Mouse (Mus musculus): ENCODE data around the gene Recql5. TPM values are rescaled to one million over a fixed set of nuclear protein-coding genes. Genes with fewer than 3 reads are reported as not detected.

The Recql5 gene
- polyA plus RNA-seq, 1 experiment from 2014 or later: 18.0 TPM

DNA sequence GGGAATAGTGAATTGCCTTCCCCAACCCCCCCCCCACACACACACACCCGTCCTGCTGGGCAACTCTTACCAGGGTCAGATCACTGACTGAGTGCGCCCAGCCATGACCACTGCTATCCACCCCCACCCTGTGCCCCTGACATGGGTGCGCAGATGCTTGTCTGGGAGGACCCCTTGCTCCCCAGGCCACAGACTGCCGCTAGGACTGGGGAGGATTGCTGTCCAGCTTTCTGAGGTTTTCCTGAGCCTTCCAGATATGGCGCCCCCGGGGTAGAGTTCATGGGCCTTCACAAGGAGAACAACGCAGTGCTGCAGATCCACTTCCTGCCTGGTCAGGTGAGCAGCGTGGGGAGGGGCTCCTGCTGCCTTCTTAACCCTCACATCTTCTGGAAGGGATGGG lies 89.0 kb downstream of the Recql5 start:
- Histone ChIP-seq H3K36me3 (ENCODE audit: control insufficient read depth, insufficient read depth, low read length) (no peaks in the 10 kb centered on the region), H3K27ac (replicated peaks; ENCODE audit: low read depth, low read length) (no peak overlapping the region), H3K9ac (replicated peaks; ENCODE audit: low read length) (no peak overlapping the region), H3K4me3 (replicated peaks; ENCODE audit: low read depth, low read length) (no peak overlapping the region), H3K4me1 (ENCODE audit: control insufficient read depth, insufficient read depth, low read length) (no peaks in the 10 kb centered on the region), H3K27me3 (ENCODE audit: control insufficient read depth, insufficient read depth, low read length) (no peaks in the 10 kb centered on the region), H3K4me2 (ENCODE audit: low read length) (no peak overlapping the region), H3K9me3 (ENCODE audit: control insufficient read depth, low read length) (no peaks in the 10 kb centered on the region)
- DNase-seq: no peak
- no peak for ATAC-seq (ENCODE audit: low FRiP score, low TSS enrichment)
- 63% methylated on average over 8 of the region's 8 CpGs for WGBS

- H3K4me1 ChIP-seq (ENCODE audit: control insufficient read depth, insufficient read depth, low read length): no peaks in the 10 kb centered on the region
- H3K9me3 ChIP-seq (ENCODE audit: control insufficient read depth, low read length): no peaks in the 10 kb centered on the region
- H3K27me3 ChIP-seq (ENCODE audit: control insufficient read depth, insufficient read depth, low read length): no peaks in the 10 kb centered on the region
- 88% methylated on average over 5 of the region's 5 CpGs for WGBS
- no peak overlapping the region for H3K4me3 ChIP-seq (replicated peaks; ENCODE audit: low read depth, low read length)
- H3K9ac ChIP-seq (replicated peaks; ENCODE audit: low read length): no peak overlapping the region
- no peaks in the 10 kb centered on the region for H3K36me3 ChIP-seq (ENCODE audit: control insufficient read depth, insufficient read depth, low read length)
- no peak overlapping the region for H3K4me2 ChIP-seq (ENCODE audit: low read length)
- no peak overlapping the region for H3K27ac ChIP-seq (replicated peaks; ENCODE audit: low read depth, low read length)
- ATAC-seq (ENCODE audit: low FRiP score, low TSS enrichment) (no peak), DNase-seq (no peak)
Observed at GRCm38 (mm10) chr11:115843891-115844239, 89.4 kb downstream of the Recql5 start.

- Histone ChIP-seq H3K36me3 (ENCODE audit: control insufficient read depth, insufficient read depth, low read length) (no peaks in the 10 kb centered on the region), H3K9me3 (ENCODE audit: control insufficient read depth, low read length) (no peaks in the 10 kb centered on the region), H3K27me3 (ENCODE audit: control insufficient read depth, insufficient read depth, low read length) (no peaks in the 10 kb centered on the region), H3K4me3 (replicated peaks; ENCODE audit: low read depth, low read length) (no peak overlapping the region), H3K4me2 (ENCODE audit: low read length) (no peak overlapping the region), H3K4me1 (ENCODE audit: control insufficient read depth, insufficient read depth, low read length) (no peaks in the 10 kb centered on the region), H3K9ac (replicated peaks; ENCODE audit: low read length) (no peak overlapping the region), H3K27ac (replicated peaks; ENCODE audit: low read depth, low read length) (no peak overlapping the region)
- ATAC-seq (ENCODE audit: low FRiP score, low TSS enrichment) (no peak), DNase-seq (no peak)
- WGBS: 79% methylated on average over 11 of the region's 14 CpGs
Observed at GRCm38 (mm10) chr11:115843141-115843890, 90.0 kb downstream of the Recql5 start.

Other genes with a start within 250 kb of the Recql5 start
- gene Grb2, start 224.9 kb downstream of the Recql5 start, polyA plus RNA-seq (2014; fragmentation: Nextera tagmentation; extraction: Ambion mirVana): 113 and 135 TPM in 2 replicates
- 15.2 and 20.9 TPM in 2 replicates for gene Tmem94, start 168.0 kb downstream of the Recql5 start, polyA plus RNA-seq (2014; fragmentation: Nextera tagmentation; extraction: Ambion mirVana)
- 8.4 and 9.8 TPM in 2 replicates for gene Caskin2, start 119.8 kb downstream of the Recql5 start, polyA plus RNA-seq (2014; fragmentation: Nextera tagmentation; extraction: Ambion mirVana)
- 17.2 and 20.5 TPM in 2 replicates for gene Tsen54, start 118.8 kb downstream of the Recql5 start, polyA plus RNA-seq (2014; fragmentation: Nextera tagmentation; extraction: Ambion mirVana)
- gene Llgl2, start 109.4 kb downstream of the Recql5 start, polyA plus RNA-seq (2014; fragmentation: Nextera tagmentation; extraction: Ambion mirVana): 0.55 and 0.63 TPM in 2 replicates
- gene Myo15b, start 75.1 kb downstream of the Recql5 start, polyA plus RNA-seq (2014; fragmentation: Nextera tagmentation; extraction: Ambion mirVana): 0.15 TPM in 1 of 2 replicates, not detected in the other
- 0.46 and 1.1 TPM in 2 replicates for gene Smim5, start 33.5 kb downstream of the Recql5 start, polyA plus RNA-seq (2014; fragmentation: Nextera tagmentation; extraction: Ambion mirVana)
- gene Smim6, start 21.5 kb downstream of the Recql5 start, polyA plus RNA-seq (2014; fragmentation: Nextera tagmentation; extraction: Ambion mirVana): 0.22 and 0.31 TPM in 2 replicates
- 48.4 and 49.9 TPM in 2 replicates for gene Sap30bp, start 195 bp downstream of the Recql5 start, polyA plus RNA-seq (2014; fragmentation: Nextera tagmentation; extraction: Ambion mirVana)
- 0.43 and 0.68 TPM in 2 replicates for gene Itgb4, start 41.2 kb upstream of the Recql5 start, polyA plus RNA-seq (2014; fragmentation: Nextera tagmentation; extraction: Ambion mirVana)
- gene Galk1, start 79.2 kb upstream of the Recql5 start, polyA plus RNA-seq (2014; fragmentation: Nextera tagmentation; extraction: Ambion mirVana): 32.5 and 39.3 TPM in 2 replicates
- 2,683 and 2,948 TPM in 2 replicates for gene H3f3b, start 94.5 kb upstream of the Recql5 start, polyA plus RNA-seq (2014; fragmentation: Nextera tagmentation; extraction: Ambion mirVana)
- gene Unk, start 96.8 kb upstream of the Recql5 start, polyA plus RNA-seq (2014; fragmentation: Nextera tagmentation; extraction: Ambion mirVana): 26.5 and 33.0 TPM in 2 replicates
- 1.1 and 1.5 TPM in 2 replicates for gene Unc13d, start 144.5 kb upstream of the Recql5 start, polyA plus RNA-seq (2014; fragmentation: Nextera tagmentation; extraction: Ambion mirVana)
- 152 and 160 TPM in 2 replicates for gene Wbp2, start 153.5 kb upstream of the Recql5 start, polyA plus RNA-seq (2014; fragmentation: Nextera tagmentation; extraction: Ambion mirVana)
- gene Trim47, start 193.7 kb upstream of the Recql5 start, polyA plus RNA-seq (2014; fragmentation: Nextera tagmentation; extraction: Ambion mirVana): 5.2 and 5.3 TPM in 2 replicates
- gene Trim65, start 197.7 kb upstream of the Recql5 start, polyA plus RNA-seq (2014; fragmentation: Nextera tagmentation; extraction: Ambion mirVana): 1.6 and 2.0 TPM in 2 replicates
- gene Mrpl38, start 205.4 kb upstream of the Recql5 start, polyA plus RNA-seq (2014; fragmentation: Nextera tagmentation; extraction: Ambion mirVana): 72.5 and 81.4 TPM in 2 replicates
- 44.2 and 58.9 TPM in 2 replicates for gene Fbf1, start 234.7 kb upstream of the Recql5 start, polyA plus RNA-seq (2014; fragmentation: Nextera tagmentation; extraction: Ambion mirVana)